Mouse (Mus musculus): ENCODE results near the gene Fmnl1. TPM values are rescaled to one million over a fixed set of nuclear protein-coding genes. Genes with fewer than 3 reads are reported as not detected.

Gene Fmnl1
- total RNA-seq (2017) = 383 and 400 TPM in 2 replicates

DNA sequence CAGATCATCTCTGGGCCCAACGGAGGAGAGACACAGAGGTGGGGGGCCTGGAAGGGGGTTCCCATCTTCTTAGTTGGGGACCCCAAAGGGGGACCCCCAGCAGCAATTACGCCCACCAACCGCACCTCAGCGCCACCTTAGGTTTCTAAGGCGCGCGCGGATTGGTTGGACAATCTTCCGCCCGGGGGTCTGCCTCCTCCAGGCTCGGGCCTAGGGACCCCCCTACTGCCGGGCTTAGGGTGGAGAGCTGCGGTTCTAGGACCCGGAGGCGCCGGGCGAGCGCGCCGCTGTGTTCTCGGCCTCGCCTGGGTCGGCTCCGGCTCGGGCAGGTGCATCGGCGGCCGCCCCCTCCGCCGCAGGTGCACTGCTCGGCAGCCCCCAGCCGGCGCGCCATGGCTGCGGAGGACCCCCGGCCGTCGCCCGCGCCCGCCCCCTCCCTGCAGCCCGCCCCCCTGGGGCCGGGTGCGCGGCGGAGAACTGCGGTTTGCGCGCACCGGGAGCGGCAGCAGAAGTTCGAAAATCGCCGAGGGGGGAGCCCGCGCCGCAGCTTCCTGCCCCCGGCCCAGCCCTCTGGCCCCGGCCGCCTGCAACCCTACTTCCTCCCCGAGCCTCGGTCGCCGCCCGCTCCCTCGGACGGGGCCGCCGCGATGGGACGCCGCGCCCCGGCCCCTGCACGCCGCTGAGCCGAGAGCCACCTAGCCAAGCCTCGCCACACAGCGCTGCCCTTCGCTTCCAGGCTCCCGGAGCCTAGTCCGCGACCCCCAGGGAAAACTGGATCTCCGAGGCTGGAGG is at the start of gene Fmnl1:
TSS of gene Fmnl1 (plus strand) at position 614 of the 792 bp plus-strand sequence.
- peak; percentile 18; the same call in 1 of the 2 replicates for ATAC-seq (ENCODE audit: extremely low read depth, insufficient number of reproducible peaks, low FRiP score, poor library complexity, severe bottlenecking)

DNA sequence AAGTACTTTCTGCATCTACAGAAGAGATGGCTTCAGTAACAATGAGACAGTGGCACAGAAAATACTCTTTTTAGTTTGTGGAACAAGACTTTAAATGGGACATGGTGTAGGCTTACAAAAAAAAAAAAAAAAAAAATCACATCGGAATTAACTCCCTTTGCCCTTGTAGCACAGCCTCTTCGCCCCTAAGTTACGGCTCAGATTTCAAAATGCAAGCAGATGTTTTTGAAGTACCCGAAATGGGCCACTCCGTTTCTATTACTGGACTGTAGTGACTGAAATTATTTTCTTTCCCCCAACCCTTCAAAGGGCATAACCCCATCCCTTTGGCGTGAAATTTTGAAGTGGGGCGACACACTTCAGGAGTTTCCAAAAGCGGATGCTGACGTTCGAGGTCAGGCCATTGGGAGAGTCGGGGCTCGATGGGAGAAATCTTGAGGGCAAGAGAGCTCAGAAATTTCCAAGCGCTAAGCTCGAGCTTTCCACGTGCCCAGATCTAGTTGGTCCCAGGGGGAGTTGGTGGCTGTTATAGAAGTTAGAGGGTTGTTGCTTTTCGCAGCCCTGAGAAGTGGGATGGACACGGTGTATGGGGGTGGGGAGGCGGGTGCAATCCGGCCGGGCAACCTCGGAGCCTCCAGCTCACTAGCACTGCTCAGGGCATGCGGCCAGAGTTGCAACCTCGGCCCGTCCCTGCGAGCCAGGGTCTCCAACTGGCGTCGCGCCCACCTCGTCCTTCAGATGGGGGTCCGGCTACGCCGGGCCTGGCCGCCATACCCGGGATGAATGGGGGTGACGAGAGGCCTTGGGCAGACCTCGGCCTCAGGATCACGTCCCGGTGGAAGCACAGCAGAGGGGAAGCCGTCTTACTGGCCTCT is 39.0 kb upstream of the Fmnl1 start, which contains the start of gene Hexim2:
TSS of gene Hexim2 (plus strand) at position 729 of the 875 bp plus-strand sequence.
- no peak for ATAC-seq (ENCODE audit: extremely low read depth, insufficient number of reproducible peaks, low FRiP score, poor library complexity, severe bottlenecking)

DNA sequence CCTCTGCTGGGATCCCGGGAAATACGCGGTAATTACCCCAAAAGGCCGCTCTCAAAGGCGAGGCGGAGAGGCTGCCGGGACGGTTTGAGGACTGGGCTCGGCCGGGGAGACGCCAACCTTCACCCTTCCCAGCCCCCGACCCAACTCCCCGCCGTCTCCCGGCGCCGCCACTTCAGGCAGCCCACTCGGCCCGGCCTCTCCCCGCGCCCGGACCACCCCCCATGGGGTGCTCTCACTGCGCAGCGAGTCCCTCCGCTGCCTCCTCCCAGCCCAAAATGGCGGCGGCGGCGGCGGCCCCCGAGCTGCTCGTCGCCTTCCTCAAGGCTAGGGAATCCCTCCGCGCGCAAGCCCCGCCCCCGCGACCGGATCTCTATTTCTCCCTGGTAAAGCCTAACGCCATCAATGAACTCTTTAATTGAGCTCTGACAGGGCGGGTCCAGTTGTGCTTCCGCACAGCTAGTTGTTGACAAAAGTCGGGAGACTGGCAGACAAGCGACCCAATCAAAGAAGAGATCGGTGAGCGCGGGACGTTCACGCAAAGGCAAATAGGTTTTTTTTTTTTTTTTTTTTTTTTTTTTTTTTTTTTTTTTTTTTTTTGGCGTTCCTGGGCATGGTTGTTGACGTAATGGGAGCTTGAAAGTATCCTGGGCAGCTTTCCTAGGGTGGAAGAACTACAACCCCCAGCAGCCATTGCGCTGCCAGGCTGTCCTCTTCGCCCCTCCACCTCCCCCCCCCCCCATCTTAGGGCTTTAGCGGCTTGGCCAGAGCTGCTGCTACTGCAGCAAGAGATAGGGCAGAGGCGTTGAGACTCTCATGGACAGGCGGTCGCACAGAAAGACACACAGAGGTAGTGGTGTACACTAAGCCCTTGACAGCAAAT is 38.1 kb upstream of the Fmnl1 start:
- peak; percentile 96 for ATAC-seq (ENCODE audit: extremely low read depth, insufficient number of reproducible peaks, low FRiP score, poor library complexity, severe bottlenecking)

DNA sequence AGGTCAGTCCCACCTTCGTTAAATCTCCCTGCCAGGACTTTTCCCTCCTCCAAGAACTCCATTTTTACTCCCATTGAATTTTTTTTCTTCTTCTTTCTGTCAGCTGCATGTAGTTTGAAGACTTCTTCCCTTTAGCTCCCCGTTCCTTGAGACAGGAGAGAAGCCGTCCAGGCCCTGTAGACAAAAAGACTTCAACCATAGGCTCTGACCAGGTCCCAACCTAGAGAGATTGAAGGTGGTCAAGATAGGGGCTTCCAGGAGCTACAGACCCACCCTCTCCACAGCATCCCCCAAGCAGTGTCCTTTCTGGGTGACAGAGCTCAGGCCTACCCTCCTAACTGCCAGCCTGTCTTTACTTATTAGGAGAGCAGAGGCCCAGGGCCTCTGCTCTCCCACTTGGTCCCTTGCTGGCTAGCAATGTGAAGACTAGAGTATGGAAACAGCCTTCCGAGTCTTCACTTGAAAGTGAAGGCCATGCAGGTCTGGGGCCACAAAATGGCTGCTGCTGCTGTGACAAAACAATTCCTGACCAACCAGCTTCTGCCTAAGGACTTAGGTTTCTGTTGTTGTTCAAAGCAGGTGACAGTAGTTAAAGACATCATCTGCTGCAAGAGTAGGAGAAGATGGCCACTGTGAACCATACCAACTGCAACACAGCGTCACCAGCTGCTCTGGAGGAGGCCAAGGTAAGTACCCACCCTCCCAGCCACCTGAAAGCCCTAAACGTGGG is 37.3 kb upstream of the Fmnl1 start:
- ATAC-seq (ENCODE audit: extremely low read depth, insufficient number of reproducible peaks, low FRiP score, poor library complexity, severe bottlenecking) = no peak

DNA sequence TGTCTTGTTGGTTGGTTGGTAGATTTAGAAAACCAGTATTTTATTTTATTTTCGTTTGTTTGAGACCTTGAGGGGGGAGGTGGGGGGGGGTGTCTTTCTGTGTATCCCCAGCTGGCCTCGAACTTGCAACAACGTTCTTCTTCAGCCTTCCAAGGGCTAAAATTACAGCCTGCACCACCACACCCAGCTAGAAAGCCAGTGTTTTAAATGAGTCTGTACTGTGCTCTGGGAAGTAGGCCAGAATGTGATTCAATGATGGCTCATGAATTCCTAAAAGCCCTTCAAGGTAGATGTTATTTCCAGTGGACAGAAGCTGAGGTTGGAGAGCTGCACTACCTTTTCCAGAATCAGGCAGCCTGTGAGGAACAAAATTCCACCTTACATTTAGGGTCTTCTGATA is 36.7 kb upstream of the Fmnl1 start:
- no peak for ATAC-seq (ENCODE audit: extremely low read depth, insufficient number of reproducible peaks, low FRiP score, poor library complexity, severe bottlenecking)

DNA sequence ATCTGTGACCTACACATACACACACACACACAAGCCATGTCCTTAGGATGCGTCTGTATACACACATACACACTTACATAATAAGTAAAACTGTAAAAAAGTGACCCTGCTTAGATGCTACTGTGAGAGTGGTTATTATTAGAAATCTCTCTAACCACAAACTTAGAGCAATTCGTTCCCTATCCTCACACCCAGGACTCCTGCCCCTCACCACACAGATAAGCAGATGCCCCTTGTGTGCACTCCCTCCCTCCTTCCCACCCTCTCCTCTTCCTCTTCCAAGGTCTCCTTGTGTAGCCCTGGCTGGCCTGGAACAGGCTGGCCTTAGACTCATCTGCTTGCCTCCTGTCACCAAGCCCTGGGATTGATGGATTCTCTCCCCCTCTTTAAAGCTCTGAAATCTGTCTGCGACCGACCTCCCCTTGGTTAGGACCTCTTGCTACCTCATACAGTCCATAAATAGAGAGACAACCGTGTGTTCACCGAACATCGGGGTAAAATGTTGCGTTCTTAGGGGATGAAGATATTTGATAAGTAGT is 34.8 kb upstream of the Fmnl1 start:
- no peak for ATAC-seq (ENCODE audit: extremely low read depth, insufficient number of reproducible peaks, low FRiP score, poor library complexity, severe bottlenecking)

DNA sequence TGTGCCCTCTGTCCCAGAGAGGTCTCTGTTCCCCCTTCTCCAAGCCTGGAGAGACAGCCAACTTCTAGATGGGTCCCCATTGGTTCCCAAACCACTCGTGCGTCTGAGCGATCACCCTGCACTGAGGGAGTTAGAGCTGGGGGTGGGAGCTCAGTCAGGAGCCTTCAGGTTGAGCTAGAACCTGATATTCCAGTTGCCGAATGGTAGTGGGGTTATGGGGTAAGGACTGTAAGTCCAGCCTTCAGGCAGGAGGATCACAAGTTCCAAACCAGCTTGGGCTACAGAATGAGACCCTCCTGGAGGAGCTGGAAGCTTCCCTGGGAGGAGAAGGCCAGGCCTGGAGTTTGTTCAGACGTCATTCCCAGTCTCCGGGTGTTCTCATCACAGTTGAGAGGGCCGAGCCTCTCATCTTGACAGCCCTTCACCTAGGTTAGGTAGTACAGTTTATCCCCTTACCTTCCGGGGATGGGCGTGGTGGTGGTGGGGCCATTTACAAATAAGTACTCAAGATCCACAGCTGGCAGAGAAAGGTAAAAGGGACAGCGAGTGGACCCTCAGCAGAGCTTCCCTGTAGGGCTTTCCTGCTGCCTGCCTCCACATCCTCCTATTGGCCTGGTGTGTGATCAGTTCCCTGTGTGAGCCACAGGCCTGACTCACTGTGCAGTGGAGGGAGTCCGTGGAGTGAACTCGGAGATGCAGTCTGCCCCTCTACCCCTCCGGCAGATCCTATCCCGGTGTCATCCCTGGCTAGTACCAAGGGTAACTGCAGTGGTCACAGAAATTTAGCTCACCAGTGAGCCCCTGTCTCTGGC is 30.8 kb upstream of the Fmnl1 start:
- no peak for ATAC-seq (ENCODE audit: extremely low read depth, insufficient number of reproducible peaks, low FRiP score, poor library complexity, severe bottlenecking)

DNA sequence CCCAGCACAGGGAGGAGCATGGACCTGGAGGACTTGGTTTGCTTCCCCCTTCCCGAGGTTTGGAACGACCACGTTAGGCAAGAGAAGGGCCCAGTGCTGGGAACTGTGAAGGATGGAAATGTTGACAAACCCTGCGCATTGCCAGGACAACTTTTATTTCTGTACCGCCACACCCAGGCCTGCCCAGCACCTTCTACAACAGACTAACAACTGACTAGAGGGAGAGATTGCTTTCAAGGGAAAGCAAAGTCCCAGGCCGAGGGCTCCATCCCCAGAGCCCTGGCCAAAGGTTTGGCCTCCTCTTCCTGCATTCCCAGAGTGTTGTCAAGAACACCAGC is 30.2 kb upstream of the Fmnl1 start:
- no peak for ATAC-seq (ENCODE audit: extremely low read depth, insufficient number of reproducible peaks, low FRiP score, poor library complexity, severe bottlenecking)

DNA sequence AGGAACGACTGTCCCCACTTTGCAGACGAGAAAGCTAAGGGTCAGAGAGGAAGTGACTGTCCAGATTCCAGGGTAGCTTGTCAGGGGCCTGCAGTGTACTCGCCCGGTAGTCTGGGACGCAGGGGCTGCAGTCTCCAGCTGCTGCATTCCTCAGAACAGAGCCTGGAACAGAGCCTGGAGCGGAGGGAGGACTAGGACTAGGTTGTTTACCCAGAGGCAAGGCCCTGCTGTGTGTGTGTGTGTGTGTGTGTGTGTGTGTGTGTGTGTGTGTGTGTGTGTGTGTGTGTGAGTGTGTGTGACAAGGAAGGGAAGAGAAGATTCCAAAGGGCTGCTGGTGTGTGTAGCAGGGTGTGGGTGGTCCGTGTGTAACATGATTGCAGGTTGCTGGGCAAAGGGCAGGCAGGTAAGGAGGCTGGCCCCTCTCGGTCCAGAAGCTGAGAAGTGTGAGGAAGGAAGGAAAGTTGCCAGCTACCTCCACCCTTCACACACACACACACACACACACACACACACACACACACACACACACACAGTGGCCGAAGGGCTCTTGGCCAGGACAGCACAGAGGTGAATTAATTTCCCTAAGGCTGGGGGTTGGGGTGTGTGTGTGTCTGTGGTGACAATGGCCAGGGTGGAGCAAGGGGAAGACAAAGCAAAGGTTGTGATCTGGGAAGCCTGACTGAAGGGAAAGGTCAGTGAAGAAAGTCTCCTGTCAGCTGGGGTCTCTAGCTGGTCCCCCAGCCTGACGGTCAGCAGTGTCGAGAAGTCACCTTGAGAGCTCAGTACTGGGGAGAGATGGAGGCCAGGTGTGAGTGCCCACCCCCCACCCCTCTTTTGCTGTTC is 29.6 kb upstream of the Fmnl1 start:
- no peak for ATAC-seq (ENCODE audit: extremely low read depth, insufficient number of reproducible peaks, low FRiP score, poor library complexity, severe bottlenecking)

DNA sequence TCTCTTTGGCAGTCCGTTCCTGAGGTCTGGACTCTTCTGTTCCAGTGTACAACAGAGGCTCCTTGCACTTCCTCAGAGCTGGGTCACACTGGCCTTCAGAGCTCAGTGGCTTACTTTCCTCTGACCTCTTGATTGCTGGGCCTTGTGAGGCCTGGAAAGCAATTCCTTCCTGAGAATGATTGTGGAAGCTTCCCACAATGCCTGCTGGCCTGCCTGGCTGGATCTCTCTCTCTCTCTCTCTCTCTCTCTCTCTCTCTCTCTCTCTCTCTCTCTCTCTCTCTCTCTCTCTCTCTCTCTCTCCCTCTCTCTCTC is 29.0 kb upstream of the Fmnl1 start:
- ATAC-seq (ENCODE audit: extremely low read depth, insufficient number of reproducible peaks, low FRiP score, poor library complexity, severe bottlenecking) = no peak

DNA sequence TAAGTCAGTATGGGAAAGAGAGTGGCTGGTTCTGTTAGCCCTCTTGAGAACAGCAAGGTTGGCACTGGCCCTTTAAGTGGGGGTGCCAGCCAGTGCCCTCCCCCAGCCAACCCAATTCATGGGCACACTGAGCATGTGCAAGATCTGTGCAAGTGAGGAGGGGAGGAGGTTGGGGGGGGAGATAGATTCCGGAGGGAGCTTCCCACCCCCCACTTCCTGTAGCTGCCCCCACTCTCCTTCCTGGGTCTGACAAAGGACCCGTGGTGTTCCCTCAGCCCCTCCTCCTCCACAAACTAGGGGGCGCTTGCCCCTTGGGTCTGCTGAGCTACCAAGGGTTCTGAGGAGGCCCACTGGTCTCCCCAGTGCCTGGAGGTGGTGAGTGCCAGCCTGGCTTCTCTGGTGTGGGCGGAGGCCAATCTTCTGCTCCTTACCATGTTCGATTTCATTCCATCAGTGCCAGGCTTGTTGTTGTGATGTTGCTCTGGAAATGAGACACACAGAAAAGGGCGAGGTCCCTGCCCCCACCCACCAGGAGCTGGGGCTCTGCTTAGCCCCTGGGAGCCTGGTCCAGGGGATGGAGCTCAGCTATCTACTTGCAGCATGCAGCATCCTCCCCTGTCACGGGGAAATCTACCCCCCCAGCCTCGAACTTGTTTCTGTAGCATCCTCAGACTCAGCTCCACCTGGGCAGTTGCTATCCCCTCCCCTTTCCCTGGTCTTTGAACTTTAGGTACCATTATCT is 28.3 kb upstream of the Fmnl1 start:
- ATAC-seq (ENCODE audit: extremely low read depth, insufficient number of reproducible peaks, low FRiP score, poor library complexity, severe bottlenecking) = peak; percentile 36; the same call in 1 of the 2 replicates

DNA sequence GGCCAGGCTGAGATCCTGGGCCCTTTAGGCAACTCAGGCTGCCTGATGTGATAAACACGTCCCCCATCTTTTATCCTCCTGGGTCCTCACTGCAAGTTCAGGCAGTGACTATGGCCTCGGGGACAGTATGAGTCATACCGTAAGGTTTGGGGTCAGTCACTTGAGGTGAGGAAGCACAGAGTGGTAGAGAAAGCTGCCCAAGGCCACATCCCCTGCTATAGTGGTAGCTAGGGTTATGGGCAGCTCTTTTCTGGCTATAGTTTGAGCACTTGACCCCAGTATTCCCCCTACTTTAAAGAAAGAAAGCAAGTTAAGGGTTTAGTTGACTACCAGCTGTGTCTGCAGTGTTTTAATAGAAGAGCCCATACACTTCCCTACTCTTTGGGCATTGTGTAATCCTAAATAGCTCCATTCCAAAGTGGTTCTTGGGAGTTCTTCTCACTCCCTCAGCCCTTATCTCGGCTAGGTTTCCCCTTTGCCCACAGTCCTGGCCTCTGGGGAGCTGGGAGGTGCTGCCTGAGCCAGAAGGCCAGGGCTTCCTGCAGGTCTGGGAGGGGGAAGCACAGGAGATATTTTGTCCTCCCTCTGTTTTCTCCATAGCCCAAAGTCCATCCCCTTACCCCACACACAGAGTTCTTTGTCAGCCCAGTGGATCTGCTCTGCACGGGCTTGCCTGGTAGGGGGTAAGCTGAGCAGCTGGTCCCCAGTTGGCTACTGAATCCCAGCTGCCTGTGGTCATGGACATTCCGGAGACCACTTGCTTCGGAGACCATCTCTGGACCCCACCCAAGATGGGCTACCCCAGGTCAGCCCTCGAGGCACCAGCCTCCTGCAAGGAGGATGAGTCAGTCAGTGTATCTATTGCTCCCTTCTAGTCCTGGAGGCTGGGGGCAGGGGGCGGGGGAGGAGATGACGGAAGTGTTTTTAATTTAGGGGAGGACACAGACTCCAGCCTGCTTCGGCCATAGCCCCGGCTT is 26.3 kb upstream of the Fmnl1 start:
- ATAC-seq (ENCODE audit: extremely low read depth, insufficient number of reproducible peaks, low FRiP score, poor library complexity, severe bottlenecking) = no peak

DNA sequence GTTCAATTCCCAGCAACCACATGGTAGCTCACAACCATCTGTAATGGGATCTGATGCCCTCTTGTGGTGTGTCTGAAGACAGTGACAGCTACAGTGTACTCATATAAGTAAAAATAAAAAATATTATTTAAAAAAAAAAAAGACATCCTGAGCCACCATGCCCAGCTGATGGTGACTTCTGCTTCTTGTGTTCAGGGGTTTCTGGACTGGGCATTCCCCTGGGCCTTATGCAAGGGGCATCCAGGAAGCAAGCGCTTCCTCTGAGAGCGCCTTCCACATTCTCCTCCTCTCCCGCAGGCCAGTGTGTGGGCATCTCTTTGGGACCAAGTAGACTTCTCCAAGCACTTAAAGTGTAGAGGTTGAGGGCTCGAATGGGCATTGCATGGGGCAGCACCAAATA is 24.5 kb upstream of the Fmnl1 start:
- ATAC-seq (ENCODE audit: extremely low read depth, insufficient number of reproducible peaks, low FRiP score, poor library complexity, severe bottlenecking) = no peak

DNA sequence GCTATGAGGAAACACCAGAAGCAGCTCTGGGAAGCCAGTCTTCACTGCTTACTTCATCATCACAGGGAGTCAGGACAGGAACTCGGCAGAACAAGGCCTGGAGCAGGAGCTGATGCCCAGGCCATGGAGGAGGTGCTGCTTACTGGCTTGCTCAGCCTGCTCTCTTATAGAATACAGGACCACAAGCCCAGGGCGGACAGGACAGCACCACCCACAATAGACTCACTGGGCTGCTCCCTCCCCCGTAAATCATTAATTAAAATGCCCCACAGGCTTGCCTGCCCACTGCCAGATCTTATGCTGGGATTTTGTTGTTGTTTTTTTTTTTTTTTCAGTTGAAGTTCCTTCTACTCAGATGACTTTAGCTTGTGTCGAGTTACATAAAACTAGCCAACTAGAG is 23.1 kb upstream of the Fmnl1 start:
- ATAC-seq (ENCODE audit: extremely low read depth, insufficient number of reproducible peaks, low FRiP score, poor library complexity, severe bottlenecking) = no peak

DNA sequence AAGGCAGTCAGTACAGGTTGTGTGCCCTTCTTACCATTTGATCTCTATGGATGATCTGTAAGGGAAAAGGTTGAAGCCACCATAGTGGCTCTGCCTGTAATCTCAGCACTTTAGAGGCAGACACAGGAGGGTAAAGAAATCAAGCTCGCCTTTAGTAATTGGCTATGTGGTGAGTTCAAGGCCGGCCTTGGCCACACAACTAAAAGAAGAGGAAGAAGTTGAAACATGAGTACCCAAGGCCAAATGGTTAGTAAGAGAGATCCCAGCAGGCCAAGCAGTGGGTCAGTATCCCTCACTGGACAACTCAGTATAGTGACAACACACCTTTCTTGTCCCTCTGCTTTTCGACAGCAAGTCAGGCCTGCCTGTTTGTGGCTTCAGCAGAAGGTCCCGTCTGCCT is 21.1 kb upstream of the Fmnl1 start:
- no peak for ATAC-seq (ENCODE audit: extremely low read depth, insufficient number of reproducible peaks, low FRiP score, poor library complexity, severe bottlenecking)

All from neutrophil, adult 5-6 weeks (primary cell).